Mouse (Mus musculus) hindbrain, embryonic 15.5 days (tissue): ENCODE measurements around the gene Jund. TPM values are rescaled to one million over a fixed set of nuclear protein-coding genes. Genes with fewer than 3 reads are reported as not detected.

Experiments used
- ATAC-seq: fragments of 200-750 bp; cut with Nextera tagmentation; 2 replicates; pipeline ENCODE4 v1.8.0; 2017; ENCODE audit warnings: low read depth, moderate number of reproducible peaks, moderate TSS enrichment; ENCODE audit not compliant: low FRiP score
- H3K27ac ChIP-seq: fragments of 300-500 bp; sonication (generic); replicated peaks from 2 replicates; pipeline ENCODE4 v1.5.1; 2015; ENCODE audit warnings: mild to moderate bottlenecking, inconsistent platforms
- H3K27me3 ChIP-seq: fragments of 300-500 bp; sonication (generic); 2 replicates; pipeline ENCODE4 v1.6.1; 2015; ENCODE audit warnings: control low read depth, inconsistent platforms
- H3K36me3 ChIP-seq: fragments of 300-500 bp; sonication (generic); 2 replicates; pipeline ENCODE4 v1.6.1; 2015; ENCODE audit warnings: control low read depth, inconsistent platforms
- H3K4me1 ChIP-seq: fragments of 300-500 bp; sonication (generic); replicated peaks from 2 replicates; pipeline ENCODE4 v1.6.1; 2015; ENCODE audit warnings: control low read depth, inconsistent platforms
- H3K4me2 ChIP-seq: fragments of 300-500 bp; sonication (generic); 2 replicates; pipeline ENCODE4 v1.6.1; 2015; ENCODE audit warnings: moderate library complexity, mild to moderate bottlenecking, inconsistent platforms
- H3K4me3 ChIP-seq: fragments of 300-500 bp; sonication (generic); 2 replicates; pipeline ENCODE4 v1.5.1; 2015; ENCODE audit warnings: mild to moderate bottlenecking, inconsistent platforms
- H3K9ac ChIP-seq: fragments of 300-500 bp; sonication (generic); 2 replicates; pipeline ENCODE4 v1.6.1; 2015; ENCODE audit warnings: inconsistent platforms
- H3K9me3 ChIP-seq: fragments of 300-500 bp; sonication (generic); 2 replicates; pipeline ENCODE4 v1.6.1; 2016; ENCODE audit warnings: control low read depth, inconsistent platforms
- WGBS: fragments of 180-500 bp; shearing (Covaris S2); methylation state at CpG from one replicate; pipeline ENCODE4 v1.1.7; 2015; 5-methylcytosine and 5-hydroxymethylcytosine counted together
- polyA plus RNA-seq: library from polyadenylated mRNA; unstranded; fragments of >200 nt; fragmentation: Nextera tagmentation; extraction: Ambion mirVana; gene quantifications from 2 replicates; pipeline ENCODE4 v1.2.1, GENCODE M21; 2015

Gene Jund
- 98.4 and 105 TPM in 2 replicates for polyA plus RNA-seq

DNA sequence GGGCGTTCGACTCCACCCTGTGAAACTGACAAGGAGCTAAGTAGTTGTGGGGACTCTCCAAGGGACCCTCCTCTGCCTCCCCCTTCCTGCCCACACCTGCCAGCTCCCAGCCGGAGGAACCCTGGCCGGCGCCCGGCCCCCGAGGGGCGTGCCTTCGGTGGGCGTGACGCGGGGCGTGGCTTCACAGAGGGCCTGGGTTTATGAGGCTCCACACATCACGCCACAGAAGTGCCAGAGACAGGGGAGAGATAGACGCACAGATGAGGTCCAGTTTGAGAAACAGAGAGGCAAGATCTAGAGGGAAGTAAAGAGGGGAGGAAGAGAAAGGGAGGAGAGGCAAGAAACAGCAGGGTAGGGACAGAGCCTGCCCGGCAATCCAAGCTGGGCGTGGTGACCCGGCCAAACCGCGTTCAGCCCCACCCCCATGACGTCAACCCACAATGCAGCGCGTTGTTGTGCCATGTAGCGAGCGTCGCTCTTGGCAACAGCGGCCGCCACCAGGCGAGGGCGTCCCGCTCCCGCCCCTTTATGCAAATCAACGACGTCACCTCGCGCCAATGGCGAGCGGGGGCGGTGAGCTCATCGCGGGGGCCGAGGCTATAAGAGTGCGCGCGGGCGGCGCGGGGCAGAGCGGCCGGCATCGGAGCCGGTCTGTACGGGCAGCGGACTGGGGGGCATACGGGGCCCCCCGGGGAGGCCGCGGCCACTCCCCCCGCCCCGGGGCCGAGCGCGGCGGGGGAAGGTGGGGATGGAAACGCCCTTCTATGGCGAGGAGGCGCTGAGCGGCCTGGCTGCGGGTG lies at the start of gene Jund:
Gene Jund, plus strand, starts transcription at position 640 of the 800 bp plus-strand sequence.
- H3K27ac ChIP-seq: peak within 1 kb of the TSS; percentile 99
- peaks cover 57% of the 10 kb centered on the region for H3K4me1 ChIP-seq
- H3K9me3 ChIP-seq: no peaks in the 10 kb centered on the region
- WGBS: under 1% methylated on average over 65 of the region's 69 CpGs
- peak within 1 kb of the TSS; percentile 61 for H3K4me2 ChIP-seq
- peak within 1 kb of the TSS; percentile 100 for H3K9ac ChIP-seq
- H3K27me3 ChIP-seq: no peaks in the 10 kb centered on the region
- no peaks in the 10 kb centered on the region for H3K36me3 ChIP-seq
- H3K4me3 ChIP-seq: peak within 1 kb of the TSS; percentile 95
- ATAC-seq: peak; percentile 90

DNA sequence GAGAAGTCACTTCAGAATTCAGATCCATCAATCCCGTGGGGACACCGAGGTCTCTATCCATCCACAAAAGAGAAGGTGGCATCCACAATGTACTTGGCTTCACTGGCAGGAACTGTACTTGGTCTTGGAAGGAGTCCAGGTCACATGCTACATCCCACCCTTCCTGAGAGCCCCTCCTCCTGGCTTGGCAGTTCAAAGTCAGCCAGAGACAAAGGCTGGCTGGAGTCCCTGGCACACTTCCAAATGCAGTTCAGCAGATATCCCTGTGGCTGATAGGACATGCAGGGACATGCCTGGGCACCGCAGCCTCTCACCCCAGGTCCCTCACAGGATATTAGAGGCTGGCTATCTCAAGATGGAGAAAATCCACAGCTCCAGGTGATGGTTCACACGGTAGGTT lies 49.4 kb upstream of the Jund start:
- ATAC-seq: peak; percentile 76
- Histone ChIP-seq H3K9me3 (no peaks in the 10 kb centered on the region), H3K36me3 (peaks cover 3% of the 10 kb centered on the region; the same call in 1 of the 2 replicates), H3K4me3 (no peak overlapping the region), H3K27ac (peak overlapping the region; percentile 75), H3K4me2 (no peak overlapping the region), H3K9ac (no peak overlapping the region), H3K4me1 (peaks cover 36% of the 10 kb centered on the region), H3K27me3 (no peaks in the 10 kb centered on the region)
- WGBS: 40% methylated on average over 4 of the region's 4 CpGs

DNA sequence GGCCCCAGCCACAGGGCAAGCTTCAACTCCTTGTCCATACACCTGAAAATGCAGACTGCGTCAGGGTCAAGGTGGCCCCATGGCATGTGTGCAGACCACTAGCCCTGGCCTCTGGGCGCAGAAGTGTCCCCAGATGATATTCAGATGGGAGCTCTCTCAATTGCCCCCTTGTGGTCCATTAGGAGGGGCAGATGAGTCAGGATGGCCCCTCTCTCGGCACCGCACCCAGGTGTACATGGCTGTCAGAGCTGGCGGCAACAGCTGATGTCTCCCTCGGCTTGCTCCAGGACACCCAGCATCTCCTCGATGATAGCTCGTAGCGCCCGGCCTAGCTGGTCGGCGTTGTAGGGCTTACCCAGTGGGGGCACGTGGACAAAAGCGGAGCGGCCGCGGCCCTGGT lies 48.4 kb upstream of the Jund start:
- Histone ChIP-seq H3K36me3 (peaks cover 5% of the 10 kb centered on the region; the same call in 1 of the 2 replicates), H3K9ac (no peak overlapping the region), H3K4me1 (peaks cover 38% of the 10 kb centered on the region), H3K27me3 (no peaks in the 10 kb centered on the region), H3K4me3 (no peak overlapping the region), H3K27ac (no peak overlapping the region), H3K9me3 (no peaks in the 10 kb centered on the region), H3K4me2 (no peak overlapping the region)
- no peak for ATAC-seq
- WGBS: 91% methylated on average over 17 of the region's 17 CpGs

DNA sequence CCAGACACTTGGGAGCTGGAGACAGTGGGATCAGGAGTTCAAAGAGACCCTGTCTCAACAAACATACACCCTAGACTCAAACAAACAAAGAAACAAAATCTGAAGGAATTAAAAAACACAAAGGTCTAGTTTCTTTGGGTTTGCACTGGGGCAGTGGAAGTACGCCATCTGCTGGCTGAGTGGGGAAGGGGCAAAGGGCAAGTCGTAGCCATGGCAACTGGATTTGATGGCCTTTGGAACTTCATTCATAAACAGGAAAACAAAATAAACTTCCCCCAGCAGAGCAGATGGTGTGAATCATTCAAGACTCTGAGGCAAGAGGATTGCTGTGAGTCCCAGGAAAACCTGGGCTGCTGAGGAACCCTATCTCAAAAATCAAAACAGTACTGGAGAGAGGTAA lies 45.5 kb upstream of the Jund start:
- H3K4me1 ChIP-seq: peaks cover 34% of the 10 kb centered on the region
- no peak overlapping the region for H3K9ac ChIP-seq
- no peaks in the 10 kb centered on the region for H3K27me3 ChIP-seq
- H3K9me3 ChIP-seq: no peaks in the 10 kb centered on the region
- 43% methylated on average over 2 of the region's 2 CpGs for WGBS
- H3K36me3 ChIP-seq: peaks cover 7% of the 10 kb centered on the region; the same call in 1 of the 2 replicates
- no peak overlapping the region for H3K4me3 ChIP-seq
- 0 out of 2 replicates have a peak overlapping the region, but pooled peaks have one; percentile 11 for H3K27ac ChIP-seq
- H3K4me2 ChIP-seq: no peak overlapping the region
- ATAC-seq: no peak

DNA sequence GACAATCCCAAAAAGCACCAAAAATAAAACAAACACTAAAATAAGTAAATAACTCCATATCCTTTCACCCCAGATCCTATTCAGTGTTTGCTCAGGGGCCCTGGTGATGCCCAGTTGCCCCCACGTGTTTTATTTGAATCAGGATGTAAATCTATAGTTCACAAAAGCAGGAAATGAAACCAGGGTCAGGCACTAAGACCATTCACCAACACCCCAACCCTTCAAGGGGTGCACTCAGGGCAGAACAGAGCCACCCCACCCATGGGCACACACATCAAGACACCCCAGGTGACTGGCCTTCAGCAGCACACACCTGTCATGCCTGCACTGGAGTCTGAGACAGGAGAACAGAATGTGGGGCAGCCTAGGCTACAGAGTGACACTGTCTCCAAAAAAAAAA lies 44.6 kb upstream of the Jund start:
- WGBS: 76% methylated on average over 1 of the region's 1 CpGs
- no peak for ATAC-seq
- H3K4me2 ChIP-seq: no peak overlapping the region
- no peak overlapping the region for H3K27ac ChIP-seq
- H3K4me3 ChIP-seq: no peak overlapping the region
- H3K9me3 ChIP-seq: no peaks in the 10 kb centered on the region
- H3K9ac ChIP-seq: no peak overlapping the region
- H3K36me3 ChIP-seq: peaks cover 7% of the 10 kb centered on the region; the same call in 1 of the 2 replicates
- H3K27me3 ChIP-seq: no peaks in the 10 kb centered on the region
- peaks cover 35% of the 10 kb centered on the region for H3K4me1 ChIP-seq

DNA sequence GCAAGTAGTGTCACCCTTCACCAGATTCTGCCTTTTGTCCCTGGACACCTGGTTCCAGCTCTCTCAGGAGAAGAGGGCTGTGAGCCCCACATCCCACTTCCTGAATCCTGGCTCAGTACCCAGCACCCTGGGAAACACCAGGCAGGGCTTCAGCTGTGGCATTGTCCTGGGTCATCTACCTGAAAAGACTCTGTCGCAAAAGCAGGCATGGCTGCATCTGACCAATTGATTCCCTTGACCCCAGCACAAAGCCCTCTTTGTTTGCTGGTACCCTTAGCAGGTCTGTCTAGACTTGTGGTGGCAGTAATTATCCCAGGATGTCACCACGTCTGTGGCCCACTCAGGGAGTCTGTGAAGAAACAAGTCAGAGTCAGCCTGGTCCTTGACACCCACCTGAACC lies 43.3 kb upstream of the Jund start:
- WGBS: 25% methylated on average over 2 of the region's 2 CpGs
- Histone ChIP-seq H3K4me2 (no peak overlapping the region), H3K27ac (peak overlapping the region; percentile 82), H3K27me3 (no peaks in the 10 kb centered on the region), H3K4me3 (no peak overlapping the region), H3K36me3 (peaks cover 7% of the 10 kb centered on the region; the same call in 1 of the 2 replicates), H3K4me1 (peaks cover 37% of the 10 kb centered on the region), H3K9me3 (no peaks in the 10 kb centered on the region), H3K9ac (no peak overlapping the region)
- ATAC-seq: no peak

DNA sequence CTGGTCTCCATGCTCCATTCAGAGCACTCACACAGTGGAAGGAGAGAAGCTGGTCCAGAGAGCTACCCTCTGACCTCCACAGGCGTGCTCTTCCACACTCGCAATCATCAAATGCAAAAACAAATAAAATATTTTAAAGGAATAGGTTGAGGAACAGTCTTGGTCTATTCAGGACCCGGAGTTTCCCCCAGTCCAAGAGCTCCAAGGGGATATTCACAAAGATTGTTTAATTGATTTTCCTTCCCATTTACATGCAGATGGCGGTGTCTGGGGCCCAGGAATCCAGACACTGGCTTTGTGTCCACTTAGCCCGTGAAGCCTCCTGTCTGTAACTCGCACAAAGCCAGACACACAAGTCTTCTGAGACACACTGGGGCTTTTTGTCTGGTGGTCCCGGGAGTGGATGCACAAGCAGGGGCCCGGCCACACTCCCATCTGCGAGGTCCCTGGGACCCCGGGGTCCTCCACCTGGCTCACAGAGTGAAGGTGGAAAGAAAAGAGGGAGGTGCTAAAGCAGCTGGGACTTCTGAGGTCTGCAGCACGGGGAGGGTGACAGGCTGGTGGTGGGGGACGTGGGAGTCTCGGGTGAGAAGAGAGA lies 42.5 kb upstream of the Jund start:
- no peak overlapping the region for H3K9ac ChIP-seq
- H3K27me3 ChIP-seq: no peaks in the 10 kb centered on the region
- ATAC-seq: 0 out of 2 replicates have a peak, but pooled peaks have one; percentile 13
- peaks cover 39% of the 10 kb centered on the region for H3K4me1 ChIP-seq
- WGBS: 16% methylated on average over 13 of the region's 13 CpGs
- H3K4me2 ChIP-seq: peak overlapping the region; percentile 26; the same call in 1 of the 2 replicates
- peak overlapping the region; percentile 82 for H3K27ac ChIP-seq
- H3K9me3 ChIP-seq: no peaks in the 10 kb centered on the region
- peaks cover 7% of the 10 kb centered on the region; the same call in 1 of the 2 replicates for H3K36me3 ChIP-seq
- no peak overlapping the region for H3K4me3 ChIP-seq

DNA sequence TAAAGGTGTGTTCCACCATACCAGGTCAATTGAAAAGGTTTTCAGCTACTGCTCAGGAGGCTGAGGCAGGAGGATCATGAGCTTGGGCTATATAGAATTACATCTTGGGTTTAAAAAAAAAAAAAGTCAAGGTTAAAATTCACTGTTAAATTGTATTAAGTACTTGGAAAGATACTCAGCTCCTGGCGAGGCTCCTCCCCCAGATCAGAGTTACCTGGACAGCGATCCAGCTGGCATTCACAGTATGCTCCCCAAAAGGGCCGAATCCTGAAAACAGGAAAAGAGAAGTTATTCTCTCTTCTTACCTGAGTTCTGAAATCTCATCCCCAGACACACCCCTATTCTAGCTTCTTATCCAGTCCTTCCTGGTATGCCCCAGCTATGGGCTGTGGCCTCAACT lies 41.5 kb upstream of the Jund start:
- peak overlapping the region; percentile 96 for H3K4me2 ChIP-seq
- WGBS: 88% methylated on average over 3 of the region's 3 CpGs

DNA sequence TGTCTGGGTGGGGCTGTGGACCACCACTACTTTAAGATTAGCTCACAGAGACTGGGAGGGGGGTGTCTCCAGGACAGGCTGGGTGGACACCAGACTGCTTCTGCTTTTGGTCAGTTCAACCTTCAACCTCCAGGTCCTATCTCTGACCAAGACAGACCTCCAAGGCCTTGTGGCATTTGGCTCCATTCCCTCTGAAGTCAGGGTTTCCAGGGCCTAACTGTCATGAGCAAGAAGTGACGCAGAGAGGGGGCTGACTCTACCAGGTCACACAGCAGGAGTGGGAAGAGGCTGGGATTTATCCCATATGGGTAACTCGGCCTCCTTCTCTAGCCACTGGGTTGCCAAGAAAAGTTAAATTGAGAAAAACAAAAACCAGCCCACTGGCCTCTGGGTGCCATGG lies 41.0 kb upstream of the Jund start:
- WGBS: 32% methylated on average over 2 of the region's 2 CpGs
- peak overlapping the region; percentile 78; the same call in 1 of the 2 replicates for H3K4me3 ChIP-seq
- H3K4me2 ChIP-seq: peak overlapping the region; percentile 96
- no peak for ATAC-seq
- no peak overlapping the region for H3K9ac ChIP-seq
- 0 out of 2 replicates have a peak, but pooled peaks cover 4% of the 10 kb centered on the region for H3K36me3 ChIP-seq
- no peaks in the 10 kb centered on the region for H3K9me3 ChIP-seq
- peaks cover 39% of the 10 kb centered on the region for H3K4me1 ChIP-seq
- H3K27ac ChIP-seq: peak overlapping the region; percentile 82; the same call in 1 of the 2 replicates
- H3K27me3 ChIP-seq: no peaks in the 10 kb centered on the region

More for the DNA sequence above, 41.5 kb upstream of the Jund start:
- Histone ChIP-seq H3K4me1 (peaks cover 39% of the 10 kb centered on the region), H3K9me3 (no peaks in the 10 kb centered on the region), H3K9ac (no peak overlapping the region), H3K4me3 (no peak overlapping the region), H3K27me3 (no peaks in the 10 kb centered on the region), H3K27ac (peak overlapping the region; percentile 82), H3K36me3 (0 out of 2 replicates have a peak, but pooled peaks cover 4% of the 10 kb centered on the region)
- no peak for ATAC-seq

DNA sequence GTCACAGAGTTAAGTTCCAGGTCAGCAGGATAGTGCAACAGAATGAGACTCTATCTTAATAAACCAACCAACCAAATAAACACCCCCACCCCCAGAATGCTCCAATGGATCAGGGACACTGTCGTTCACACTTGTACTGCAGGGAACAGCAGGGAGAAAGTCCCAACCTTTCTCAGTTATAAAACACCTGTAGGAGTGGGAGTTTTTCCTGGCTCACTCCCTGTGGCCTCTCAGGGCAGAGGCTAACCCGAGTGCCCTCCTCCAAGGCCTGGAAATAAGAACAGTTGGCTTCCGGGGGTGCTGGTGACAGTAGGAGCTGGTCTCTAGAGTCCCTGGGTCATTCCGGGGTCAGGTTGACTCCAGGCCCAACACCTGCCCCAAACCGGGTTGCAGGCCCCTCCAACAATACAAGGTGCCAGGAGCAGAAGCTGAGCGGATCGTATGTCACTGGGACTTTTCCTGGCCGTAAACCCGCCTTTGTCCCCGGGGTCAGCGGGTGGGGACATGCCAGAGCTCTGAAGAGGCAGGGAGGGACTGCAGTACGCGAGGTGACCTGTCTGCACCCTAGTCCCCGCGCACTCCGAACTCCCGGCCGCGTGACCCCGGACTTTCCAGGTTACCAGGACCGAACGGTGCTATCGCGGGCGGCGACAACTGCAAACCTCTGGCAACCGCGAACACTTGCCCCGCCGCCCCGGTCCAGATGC lies 39.7 kb upstream of the Jund start:
- H3K4me3 ChIP-seq: peak overlapping the region; percentile 78
- H3K27ac ChIP-seq: peak overlapping the region; percentile 65
- H3K4me2 ChIP-seq: peak overlapping the region; percentile 96
- peak; percentile 55; the same call in 1 of the 2 replicates for ATAC-seq
- H3K9me3 ChIP-seq: no peaks in the 10 kb centered on the region
- peaks cover 39% of the 10 kb centered on the region for H3K4me1 ChIP-seq
- H3K36me3 ChIP-seq: 0 out of 2 replicates have a peak, but pooled peaks cover 4% of the 10 kb centered on the region
- under 1% methylated on average over 31 of the region's 31 CpGs for WGBS
- no peaks in the 10 kb centered on the region for H3K27me3 ChIP-seq
- H3K9ac ChIP-seq: peak overlapping the region; percentile 70

DNA sequence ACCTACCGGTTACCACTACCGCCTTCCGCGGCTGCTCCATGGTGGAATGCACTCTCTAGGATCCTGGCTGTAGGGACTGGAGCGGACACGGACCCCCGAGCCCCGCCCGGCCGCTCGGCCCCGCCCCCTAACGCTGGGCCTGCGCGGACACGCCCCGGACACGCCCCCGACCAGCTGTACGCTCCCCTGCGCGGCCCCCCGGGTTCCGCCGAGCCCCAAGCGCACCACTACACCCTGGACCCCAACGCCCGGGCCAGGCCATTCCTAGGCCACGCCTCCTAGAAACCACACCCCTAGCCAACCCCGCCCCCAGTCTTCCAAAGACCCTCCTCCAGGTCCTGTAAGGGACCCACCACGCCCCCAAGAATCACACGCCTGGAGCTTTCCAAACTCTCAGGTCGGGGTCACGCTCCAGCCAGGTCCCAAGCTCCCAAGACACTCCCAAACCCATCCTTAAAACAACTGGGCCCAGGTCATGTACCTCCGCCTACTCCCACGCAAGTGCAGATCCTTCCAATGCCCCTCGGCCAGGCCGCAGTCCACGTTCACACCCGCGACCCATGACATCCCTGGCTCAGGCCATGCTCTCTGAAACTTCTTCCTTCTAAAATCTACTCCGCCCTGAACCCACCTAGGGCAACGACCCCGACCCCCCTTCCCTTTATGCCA lies 39.0 kb upstream of the Jund start:
- WGBS: under 1% methylated on average over 42 of the region's 44 CpGs
- Histone ChIP-seq H3K36me3 (0 out of 2 replicates have a peak, but pooled peaks cover 4% of the 10 kb centered on the region), H3K4me1 (peaks cover 39% of the 10 kb centered on the region), H3K27ac (peak overlapping the region; percentile 65), H3K27me3 (no peaks in the 10 kb centered on the region), H3K4me2 (peak overlapping the region; percentile 96), H3K9me3 (no peaks in the 10 kb centered on the region), H3K4me3 (peak overlapping the region; percentile 78), H3K9ac (peak overlapping the region; percentile 70)
- ATAC-seq: peak; percentile 90
